Mouse (Mus musculus) cerebellum, adult 2 months (tissue): Measurements from ENCODE around the gene 6430548M08Rik.

ENCODE experiments used
- CTCF ChIP-seq: fragments of 200-500 bp; IDR thresholded peaks from 2 replicates; pipeline ENCODE4 v1.5.1; 2011; ENCODE audit warnings: low read depth, mild to moderate bottlenecking, control low read depth, low read length, moderate library complexity, borderline replicate concordance; ENCODE audit not compliant: insufficient read depth
- POLR2A ChIP-seq: fragments of 200-500 bp; IDR thresholded peaks from 2 replicates; pipeline ENCODE4 v1.6.1; 2011; ENCODE audit warnings: low read length, control low read depth, borderline replicate concordance; ENCODE audit not compliant: insufficient read depth

GRCm38 (mm10) chr8:120104721-120105272 is 9.2 kb upstream of the 6430548M08Rik start:
- TF ChIP-seq POLR2A = no peak
- no peak for TF ChIP-seq CTCF
